Mouse (Mus musculus) left cerebral cortex, adult 18-20 months (tissue): Measurements from ENCODE around the gene Cckar. TPM values are rescaled to one million over a fixed set of nuclear protein-coding genes. Genes with fewer than 3 reads are reported as not detected.
"Not testable (repeated sequence)": the region's sequence is repeated elsewhere in the genome, so short reads cannot be mapped to it uniquely, and the experiment has no call there.

ENCODE experiments used
- DNase-seq, 2 experiments: peaks; one replicate each; pipeline ENCODE4 v3.0.0; 2021 to 2022; ENCODE audit warnings: low spot score in 2 of 2, mixed read lengths in 1 of 2
- total RNA-seq, 2 experiments: library from RNA; stranded (reverse); gene quantifications; 2 replicates each; pipeline ENCODE4 v1.2.3; 2021

The Cckar gene
- total RNA-seq, 2 experiments from 2014 or later = 0.33 TPM; not detected in 1

DNA sequence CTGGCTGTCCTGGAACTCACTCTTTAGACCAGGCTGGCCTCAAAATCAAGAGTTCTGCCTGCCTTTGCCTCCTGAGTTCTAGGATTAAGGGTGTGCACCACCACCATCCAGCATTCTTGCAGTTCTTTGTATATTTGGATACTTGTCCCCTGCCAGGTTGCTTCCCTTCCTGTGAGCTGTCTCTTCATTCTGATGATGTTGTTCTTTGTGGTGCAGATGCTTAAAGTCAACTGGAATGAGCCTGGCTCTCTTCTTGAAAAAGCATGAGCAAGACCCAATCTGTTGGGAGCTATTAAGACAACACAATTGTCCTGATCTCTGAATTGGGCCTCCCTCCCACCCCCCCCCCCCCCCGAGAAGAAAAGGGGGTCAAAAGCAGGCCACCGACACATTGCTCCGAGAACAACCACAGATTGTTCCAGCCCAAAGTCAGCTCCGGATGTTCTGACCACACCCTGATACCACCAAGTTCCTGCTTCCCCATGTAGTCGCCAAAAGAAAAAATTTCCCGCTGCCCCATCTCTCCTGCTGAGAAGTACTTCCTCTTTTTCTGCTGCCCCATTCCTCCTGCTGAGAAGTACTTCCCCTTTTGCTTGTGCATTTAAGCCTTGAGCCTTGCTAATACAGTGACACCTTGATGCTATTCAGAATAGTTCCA is 33.9 kb downstream of the Cckar start:
- not testable (repeated sequence) for DNase-seq

DNA sequence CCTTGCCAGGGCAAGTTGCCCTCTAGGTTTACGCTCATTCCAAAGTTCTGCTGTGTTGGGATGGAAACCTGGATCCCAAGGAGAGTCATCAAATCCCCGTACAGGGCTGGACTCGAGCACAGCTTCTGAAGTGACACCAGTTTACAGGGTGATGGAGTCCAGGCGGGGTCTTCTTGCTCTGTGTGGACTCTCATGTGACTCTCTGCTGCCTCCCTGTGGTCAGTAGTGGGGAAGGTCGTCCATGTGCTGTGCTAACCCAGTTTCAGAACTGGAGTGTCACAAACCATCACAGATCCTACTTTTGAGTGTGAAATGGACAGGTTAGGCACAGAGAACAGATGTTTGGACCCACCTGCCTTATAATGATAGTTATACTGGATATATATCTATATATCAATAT is 35.2 kb downstream of the Cckar start:
- DNase-seq = peak; percentile 66 to 79

- no peak for DNase-seq
Measured at GRCm38 (mm10) chr5:53671507-53671906, 36.0 kb downstream of the Cckar start.

DNA sequence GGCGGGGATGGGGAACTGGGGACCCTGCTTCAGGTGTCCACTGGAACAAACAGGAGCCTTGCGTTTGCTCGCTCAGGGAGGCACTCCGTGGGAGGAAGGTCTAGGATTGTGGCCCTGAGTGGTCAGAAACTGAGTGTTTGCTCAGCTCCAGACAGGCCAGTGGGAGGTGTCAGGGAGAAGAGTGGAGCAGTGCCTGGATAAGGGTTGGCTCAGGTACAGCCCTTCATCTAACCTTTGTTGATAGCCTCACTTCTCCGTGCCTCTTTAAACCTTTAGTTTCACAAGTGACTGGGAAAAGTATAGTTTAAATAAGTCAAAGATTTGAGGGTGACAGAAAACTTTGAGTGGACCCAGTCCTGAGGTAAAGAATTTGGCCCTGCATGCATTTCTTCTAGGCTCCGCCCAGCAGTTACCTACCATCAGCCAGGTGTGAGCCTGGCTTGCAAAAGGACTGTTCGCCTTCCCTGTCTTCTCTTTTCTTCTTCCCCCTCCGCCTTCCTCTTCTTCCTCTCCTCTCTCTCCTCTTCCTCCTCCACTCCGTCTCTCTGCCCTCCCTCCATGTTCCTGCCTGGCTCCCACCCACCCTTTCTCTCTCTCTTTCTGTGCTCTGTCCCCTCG is 37.1 kb downstream of the Cckar start:
- no peak for DNase-seq

DNA sequence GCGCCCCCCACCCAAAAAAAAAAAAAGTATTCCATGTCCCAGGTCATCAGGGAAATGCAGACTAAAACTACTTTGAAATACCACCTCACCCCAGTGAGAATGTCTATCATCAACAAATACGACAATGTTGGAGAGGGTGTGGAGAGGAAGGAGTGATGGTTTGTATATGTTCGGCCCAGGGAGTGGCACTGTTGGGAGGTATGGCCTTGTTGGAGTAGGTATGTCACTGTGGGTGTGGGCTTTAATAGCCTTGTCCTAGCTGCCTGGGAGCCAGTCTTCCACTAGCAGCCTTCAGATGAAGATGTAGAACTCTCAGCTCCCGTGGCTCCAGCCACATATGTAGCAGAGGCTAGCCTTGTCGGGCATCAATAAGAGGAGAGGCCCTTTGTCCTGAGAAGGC is 39.5 kb downstream of the Cckar start:
- DNase-seq = no peak

DNA sequence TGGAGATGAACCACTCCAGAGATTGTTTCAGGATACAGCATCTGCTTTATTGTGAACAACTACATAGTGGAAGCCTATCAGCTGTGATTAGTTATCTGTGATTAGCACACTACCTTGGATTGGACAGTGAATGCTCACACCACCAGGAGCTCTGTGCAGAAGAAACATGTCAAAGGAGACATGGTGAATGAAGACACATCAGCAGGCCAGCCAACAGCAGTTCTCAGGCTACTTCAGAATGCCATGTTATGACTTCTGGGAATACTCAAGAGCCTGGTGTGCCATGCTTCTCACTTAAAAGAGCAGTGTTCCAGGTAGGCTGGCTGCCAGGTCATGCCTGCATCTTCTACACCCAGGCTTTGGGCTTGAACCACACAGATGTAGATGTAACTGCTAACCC is 43.8 kb downstream of the Cckar start:
- no peak for DNase-seq

GRCm38 (mm10) chr5:53662413-53662812 is 45.1 kb downstream of the Cckar start:
- DNase-seq = no peak

DNA sequence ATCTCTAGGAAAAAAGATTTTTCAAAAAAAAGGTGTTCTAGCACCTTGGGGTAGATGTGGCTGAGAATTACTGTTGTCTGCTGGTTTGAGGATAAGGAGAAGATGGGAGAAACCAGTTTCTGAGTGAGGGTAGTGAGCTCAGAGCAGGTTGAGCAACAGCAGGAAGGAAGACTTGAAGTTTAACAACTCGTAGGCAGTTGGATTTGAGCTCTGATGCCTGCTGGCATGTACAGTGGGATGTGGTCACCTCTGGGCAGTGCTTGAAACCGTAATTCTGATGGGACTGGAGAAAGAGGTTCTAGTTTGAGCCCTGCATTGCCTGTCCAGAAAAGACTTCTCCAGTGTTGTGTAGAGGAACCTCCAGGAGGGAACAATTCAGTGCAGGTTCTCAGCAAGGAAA is 46.0 kb downstream of the Cckar start:
- no peak for DNase-seq

GRCm38 (mm10) chr5:53657925-53658324 is 49.6 kb downstream of the Cckar start:
- no peak for DNase-seq

DNA sequence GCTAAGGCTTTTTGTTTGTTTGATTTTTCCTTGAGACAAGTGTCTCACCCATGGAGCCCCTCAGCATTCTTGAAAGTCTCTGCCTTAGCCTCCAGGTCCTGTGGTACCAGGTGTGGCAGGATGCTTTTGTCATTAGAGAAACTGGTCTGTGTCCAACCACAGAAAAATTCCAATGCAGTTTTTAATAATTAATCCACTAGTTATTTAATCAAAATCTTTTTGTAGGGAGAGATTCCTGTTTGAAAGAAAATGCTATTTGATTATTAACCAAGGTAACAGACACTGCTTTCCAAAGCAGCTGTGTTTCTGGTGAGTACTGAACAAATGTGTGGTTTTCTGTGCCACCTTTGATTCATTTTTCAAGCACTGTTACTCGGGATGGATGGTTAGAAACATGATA is 50.9 kb downstream of the Cckar start:
- no peak for DNase-seq

Other genes starting within 250 kb of the Cckar start
- 10 to 100 TPM; 27.8 to 29.0 TPM for gene Rbpj, start 241.6 kb downstream of the Cckar start, total RNA-seq
- 10 to 100 TPM; 37.1 to 39.4 TPM for gene Tbc1d19, start 101.9 kb upstream of the Cckar start, total RNA-seq